Mouse (Mus musculus) midbrain, postnatal 0 days (tissue): Measurements from ENCODE around the gene Uba6. TPM values are rescaled to one million over a fixed set of nuclear protein-coding genes. Genes with fewer than 3 reads are reported as not detected.

ENCODE experiments used
- ATAC-seq: fragments of 200-750 bp; cut with Nextera tagmentation; 2 replicates; pipeline ENCODE4 v1.8.0; 2017; ENCODE audit warnings: moderate number of reproducible peaks, mild to moderate bottlenecking, moderate TSS enrichment, moderate library complexity; ENCODE audit not compliant: low FRiP score
- DNase-seq: peaks from one replicate; pipeline ENCODE4 v3.0.0-alpha.2; 2015; ENCODE audit warnings: low spot score
- H3K27ac ChIP-seq: fragments of 300-500 bp; sonication (generic); 2 replicates; pipeline ENCODE4 v1.5.1; 2014; ENCODE audit warnings: low read depth, mild to moderate bottlenecking, low read length, mixed read lengths
- H3K27me3 ChIP-seq: fragments of 300-500 bp; sonication (generic); 2 replicates; pipeline ENCODE4 v1.6.1; 2014; ENCODE audit warnings: low read length, control low read depth, mixed read lengths; ENCODE audit not compliant: insufficient read depth
- H3K36me3 ChIP-seq: fragments of 300-500 bp; sonication (generic); 2 replicates; pipeline ENCODE4 v1.6.1; 2014; ENCODE audit warnings: low read length, control low read depth, mixed read lengths; ENCODE audit not compliant: insufficient read depth
- H3K4me1 ChIP-seq: fragments of 300-500 bp; sonication (generic); 2 replicates; pipeline ENCODE4 v1.6.1; 2014; ENCODE audit warnings: mild to moderate bottlenecking, control low read depth, antibody characterized with exemption, low read length, mixed read lengths; ENCODE audit not compliant: insufficient read depth
- H3K4me2 ChIP-seq: fragments of 300-500 bp; sonication (generic); 2 replicates; pipeline ENCODE4 v1.6.1; 2014; ENCODE audit warnings: low read depth, mild to moderate bottlenecking, low read length, mixed read lengths; ENCODE audit not compliant: poor library complexity, severe bottlenecking
- H3K4me3 ChIP-seq: fragments of 300-500 bp; sonication (generic); 2 replicates; pipeline ENCODE4 v1.5.1; 2014; ENCODE audit warnings: low read depth, mild to moderate bottlenecking, low read length, moderate library complexity
- H3K9ac ChIP-seq: fragments of 300-500 bp; sonication (generic); replicated peaks from 2 replicates; pipeline ENCODE4 v1.6.1; 2014; ENCODE audit warnings: mild to moderate bottlenecking, low read length, moderate library complexity, mixed read lengths; ENCODE audit not compliant: poor library complexity, severe bottlenecking
- H3K9me3 ChIP-seq: fragments of 300-500 bp; sonication (generic); 2 replicates; pipeline ENCODE4 v1.6.1; 2016; ENCODE audit warnings: low read length, control low read depth
- CTCF ChIP-seq: IDR thresholded peaks from 2 replicates; pipeline ENCODE4 v1.5.1; 2016; ENCODE audit warnings: antibody characterized with exemption, mild to moderate bottlenecking
- WGBS: fragments of 180-500 bp; shearing (Covaris S2); extraction: QIAGEN DNeasy Blood & Tissue Kit; methylation state at CpG from one replicate; pipeline ENCODE4 v1.1.7; 2014; 5-methylcytosine and 5-hydroxymethylcytosine counted together
- polyA plus RNA-seq: library from polyadenylated mRNA; unstranded; fragments of >200 nt; fragmentation: Nextera tagmentation; extraction: Ambion mirVana; gene quantifications from 2 replicates; pipeline ENCODE4 v1.2.1, GENCODE M21; 2015
- total RNA-seq: library from RNA; depleted of rRNA; stranded (reverse); fragments of >200 nt; gene quantifications from 2 replicates; pipeline ENCODE4 v1.2.3, GENCODE M21; 2014

Uba6 gene
- total and polyA plus RNA-seq, 2 experiments from 2014 or later = 7.8 to 16.1 TPM

- WGBS = 79% methylated on average over 7 of the region's 7 CpGs
Measured at GRCm38 (mm10) chr5:86071538-86071937, 101.1 kb downstream of the Uba6 start, which contains the start of gene Stap1. TSS of gene Stap1 (plus strand) at chr5:86071746.

DNA sequence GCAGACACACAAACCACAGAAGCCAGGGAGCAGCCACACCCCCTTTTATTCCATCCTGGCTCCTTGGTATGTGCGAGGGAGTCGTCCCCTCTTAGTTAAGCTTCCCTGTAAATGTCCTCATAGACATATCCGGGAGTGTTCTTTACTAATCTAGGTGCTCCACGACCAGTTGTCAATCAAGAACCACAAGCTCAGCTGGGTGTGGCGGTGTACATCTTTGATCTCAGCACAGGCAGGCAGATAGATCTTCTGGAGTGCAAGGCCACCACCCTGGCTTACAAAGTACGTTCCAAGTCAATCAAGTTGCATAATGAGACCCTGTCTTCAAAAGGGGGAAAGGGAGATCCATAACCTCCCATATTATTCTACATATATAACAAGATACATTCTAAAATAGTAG is 103.5 kb downstream of the Uba6 start:
- Histone ChIP-seq H3K36me3 (no peaks in the 10 kb centered on the region), H3K9ac (no peak overlapping the region), H3K4me1 (no peaks in the 10 kb centered on the region), H3K4me3 (no peak overlapping the region), H3K9me3 (no peaks in the 10 kb centered on the region), H3K27me3 (no peaks in the 10 kb centered on the region), H3K4me2 (no peak overlapping the region), H3K27ac (no peak overlapping the region)
- 78% methylated on average over 6 of the region's 6 CpGs for WGBS
- DNase-seq (no peak), ATAC-seq (no peak)
- no peak for TF ChIP-seq CTCF

More at GRCm38 (mm10) chr5:86071538-86071937, 101.1 kb downstream of the Uba6 start, which contains the start of gene Stap1:
- DNase-seq (no peak), ATAC-seq (no peak)
- H3K4me2 ChIP-seq = no peak within 1 kb of the TSS
- H3K4me1 ChIP-seq = no peaks in the 10 kb centered on the region
- no peak for TF ChIP-seq CTCF
- no peak within 1 kb of the TSS for H3K4me3 ChIP-seq
- H3K36me3 ChIP-seq = no peaks in the 10 kb centered on the region
- H3K9ac ChIP-seq = no peak within 1 kb of the TSS
- H3K27ac ChIP-seq = no peak within 1 kb of the TSS
- H3K9me3 ChIP-seq = no peaks in the 10 kb centered on the region
- no peaks in the 10 kb centered on the region for H3K27me3 ChIP-seq

DNA sequence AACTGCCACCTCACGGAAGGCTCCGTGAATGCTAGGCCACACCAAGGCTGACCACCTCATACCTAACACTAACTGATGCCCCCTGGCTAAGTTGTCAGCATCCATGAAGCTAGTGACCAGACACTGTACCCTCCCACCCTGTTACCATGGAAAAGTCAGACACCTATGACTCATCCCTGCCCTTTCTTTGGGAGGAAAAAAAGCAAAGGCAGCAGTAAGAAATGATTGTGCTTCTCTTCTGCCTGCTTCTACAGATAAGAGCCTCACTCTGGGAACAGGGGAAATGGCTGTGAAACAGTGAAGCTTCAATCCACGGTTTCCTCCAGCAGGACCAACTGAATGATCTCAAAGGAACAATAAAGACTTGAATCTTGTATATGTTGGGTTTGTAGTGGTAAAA is 104.2 kb downstream of the Uba6 start:
- no peak overlapping the region for H3K9ac ChIP-seq
- 0 out of 2 replicates have a peak, but pooled peaks cover 3% of the 10 kb centered on the region for H3K4me1 ChIP-seq
- ATAC-seq = no peak
- no peak for DNase-seq
- H3K4me2 ChIP-seq = no peak overlapping the region
- WGBS = 83% methylated on average over 3 of the region's 3 CpGs
- H3K27me3 ChIP-seq = no peaks in the 10 kb centered on the region
- no peak overlapping the region for H3K4me3 ChIP-seq
- no peaks in the 10 kb centered on the region for H3K9me3 ChIP-seq
- no peak overlapping the region for H3K27ac ChIP-seq
- no peak for TF ChIP-seq CTCF
- H3K36me3 ChIP-seq = no peaks in the 10 kb centered on the region

DNA sequence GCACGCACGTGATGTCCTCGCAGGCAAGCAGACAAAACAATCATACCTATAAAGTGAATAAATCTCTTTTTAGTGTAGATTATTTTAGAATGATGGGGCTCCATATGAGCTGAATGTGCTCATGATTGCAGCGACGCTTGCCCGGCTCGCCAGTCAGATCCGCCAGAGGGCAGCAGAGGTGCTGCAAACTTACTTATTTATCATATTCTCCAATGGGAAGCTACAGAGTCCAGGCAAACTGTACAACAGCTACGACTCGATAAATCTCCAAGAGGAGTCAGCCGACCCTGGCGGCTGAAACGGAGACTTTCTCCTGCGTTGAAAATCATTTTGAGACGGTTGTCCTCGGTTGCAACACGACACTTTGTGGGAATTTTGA is 106.1 kb downstream of the Uba6 start:
- no peaks in the 10 kb centered on the region for H3K9me3 ChIP-seq
- peak; percentile 88 for DNase-seq
- WGBS = under 1% methylated on average over 17 of the region's 17 CpGs

GRCm38 (mm10) chr5:86065876-86066550 is 106.6 kb downstream of the Uba6 start:
- Histone ChIP-seq H3K4me1 (0 out of 2 replicates have a peak, but pooled peaks cover 6% of the 10 kb centered on the region), H3K9ac (peak overlapping the region; percentile 33; the same call in 1 of the 2 replicates), H3K27me3 (no peaks in the 10 kb centered on the region), H3K27ac (peak overlapping the region; percentile 85), H3K9me3 (no peaks in the 10 kb centered on the region), H3K4me2 (peak overlapping the region; percentile 58), H3K36me3 (no peaks in the 10 kb centered on the region), H3K4me3 (peak overlapping the region; percentile 86)
- DNase-seq = no peak
- TF ChIP-seq CTCF = no peak
- WGBS = 1% methylated on average over 17 of the region's 17 CpGs
- ATAC-seq = peak; percentile 70

More for the DNA sequence above, 106.1 kb downstream of the Uba6 start:
- peak overlapping the region; percentile 86 for H3K4me3 ChIP-seq
- H3K9ac ChIP-seq = peak overlapping the region; percentile 33; the same call in 1 of the 2 replicates
- H3K36me3 ChIP-seq = no peaks in the 10 kb centered on the region
- H3K4me2 ChIP-seq = peak overlapping the region; percentile 58
- H3K27me3 ChIP-seq = no peaks in the 10 kb centered on the region
- peak; percentile 88 for TF ChIP-seq CTCF
- peak overlapping the region; percentile 47; the same call in 1 of the 2 replicates for H3K27ac ChIP-seq
- peak; percentile 51 for ATAC-seq
- 0 out of 2 replicates have a peak, but pooled peaks cover 6% of the 10 kb centered on the region for H3K4me1 ChIP-seq
